Mouse (Mus musculus) stomach, postnatal 0 days (tissue): ENCODE measurements at regions not wholly inside any gene's neighbourhood (a gene's known extent, or its start where the extent isn't known, plus 50 kb on each side); places are given as distances from the start of the nearest gene placed in this dataset.

Source experiments
- CTCF ChIP-seq: IDR thresholded peaks from 2 replicates; pipeline ENCODE4 v1.5.1; 2016; ENCODE audit warnings: antibody characterized with exemption, low read depth, mild to moderate bottlenecking, moderate library complexity
- EP300 ChIP-seq: optimal IDR thresholded peaks from 2 replicates; pipeline ENCODE3; 2016; ENCODE audit warnings: antibody characterized with exemption

- TF ChIP-seq CTCF (no peak), EP300 (no peak)
These were observed 1133.7 kb upstream of the Gulo start for GRCm38 (mm10) chr14:67142556-67143250.
